Mouse (Mus musculus): ENCODE measurements around the gene Gm10912. TPM values are rescaled to one million over a fixed set of nuclear protein-coding genes. Genes with fewer than 3 reads are reported as not detected.
"Not testable (repeated sequence)": the region's sequence is repeated elsewhere in the genome, so short reads cannot be mapped to it uniquely, and the experiment has no call there.

Gm10912 gene
- not detected in 2 replicates for polyA plus RNA-seq (2016; fragmentation: Nextera tagmentation; extraction: Ambion mirVana)

GRCm38 (mm10) chr2:104065526-104065925 lies at the start of gene Gm10912:
Gm10912 (plus strand) TSS chr2:104065826.
- not testable (repeated sequence) for ATAC-seq (ENCODE audit: low FRiP score, low read depth)
- WGBS, result 89% methylated on average over 5 of the region's 6 CpGs

GRCm38 (mm10) chr2:104023096-104023495 lies 42.5 kb upstream of the Gm10912 start:
- Histone ChIP-seq H3K36me3 (no peaks in the 10 kb centered on the region), H3K27me3 (no peaks in the 10 kb centered on the region), H3K9ac (replicated peaks) (no peak overlapping the region), H3K4me1 (no peaks in the 10 kb centered on the region), H3K4me3 (no peak overlapping the region), H3K4me2 (replicated peaks) (no peak overlapping the region), H3K9me3 (no peaks in the 10 kb centered on the region), H3K27ac (replicated peaks) (no peak overlapping the region)
- WGBS, result 83% methylated on average over 7 of the region's 7 CpGs
- ATAC-seq (ENCODE audit: low FRiP score, low read depth), result no peak

More at GRCm38 (mm10) chr2:104065526-104065925, at the start of gene Gm10912:
- not testable (repeated sequence) for H3K4me3 ChIP-seq; H3K9ac ChIP-seq (replicated peaks); H3K27me3 ChIP-seq; H3K4me2 ChIP-seq (replicated peaks); H3K4me1 ChIP-seq; H3K9me3 ChIP-seq; H3K27ac ChIP-seq (replicated peaks)
- peaks cover 10% of the 10 kb centered on the region; the same call in 1 of the 2 replicates for H3K36me3 ChIP-seq

- H3K27me3 ChIP-seq, result no peaks in the 10 kb centered on the region
- H3K4me3 ChIP-seq, result no peak overlapping the region
- ATAC-seq (ENCODE audit: low FRiP score, low read depth), result no peak
- H3K4me1 ChIP-seq, result peaks cover 15% of the 10 kb centered on the region
- H3K4me2 ChIP-seq (replicated peaks), result no peak overlapping the region
- H3K9me3 ChIP-seq, result no peaks in the 10 kb centered on the region
- no peaks in the 10 kb centered on the region for H3K36me3 ChIP-seq
- 83% methylated on average over 4 of the region's 4 CpGs for WGBS
- H3K27ac ChIP-seq (replicated peaks), result no peak overlapping the region
- H3K9ac ChIP-seq (replicated peaks), result no peak overlapping the region
Observed at GRCm38 (mm10) chr2:104024656-104025055, 41.0 kb upstream of the Gm10912 start.

GRCm38 (mm10) chr2:104027458-104028138 lies 38.0 kb upstream of the Gm10912 start, which contains the start of gene Fbxo3:
Fbxo3 (plus strand) TSS chr2:104027721.
- Histone ChIP-seq H3K9me3 (no peaks in the 10 kb centered on the region), H3K36me3 (peaks cover 6% of the 10 kb centered on the region; the same call in 1 of the 2 replicates), H3K27me3 (no peaks in the 10 kb centered on the region), H3K9ac (replicated peaks) (peak within 1 kb of the TSS; percentile 94), H3K4me3 (peak within 1 kb of the TSS; percentile 91), H3K27ac (replicated peaks) (peak within 1 kb of the TSS; percentile 71), H3K4me1 (peaks cover 16% of the 10 kb centered on the region), H3K4me2 (replicated peaks) (peak within 1 kb of the TSS; percentile 83)
- peak; percentile 98 for ATAC-seq (ENCODE audit: low FRiP score, low read depth)
- under 1% methylated on average over 44 of the region's 44 CpGs for WGBS

GRCm38 (mm10) chr2:104028139-104028723 lies 37.4 kb upstream of the Gm10912 start, which contains the start of gene 4931422A03Rik:
4931422A03Rik (minus strand) TSS chr2:104028361.
- 2% methylated on average over 32 of the region's 32 CpGs for WGBS
- peaks cover 16% of the 10 kb centered on the region for H3K4me1 ChIP-seq
- ATAC-seq (ENCODE audit: low FRiP score, low read depth), result peak; percentile 66
- H3K9ac ChIP-seq (replicated peaks), result peak within 1 kb of the TSS; percentile 94
- peak within 1 kb of the TSS; percentile 71 for H3K27ac ChIP-seq (replicated peaks)
- H3K36me3 ChIP-seq, result peaks cover 7% of the 10 kb centered on the region; the same call in 1 of the 2 replicates
- H3K4me2 ChIP-seq (replicated peaks), result peak within 1 kb of the TSS; percentile 83
- no peaks in the 10 kb centered on the region for H3K27me3 ChIP-seq
- no peaks in the 10 kb centered on the region for H3K9me3 ChIP-seq
- peak within 1 kb of the TSS; percentile 91 for H3K4me3 ChIP-seq

GRCm38 (mm10) chr2:104029074-104029473 lies 36.6 kb upstream of the Gm10912 start:
- no peak for ATAC-seq (ENCODE audit: low FRiP score, low read depth)

GRCm38 (mm10) chr2:104030381-104030780 lies 35.2 kb upstream of the Gm10912 start:
- 89% methylated on average over 3 of the region's 3 CpGs for WGBS
- H3K9me3 ChIP-seq, result no peaks in the 10 kb centered on the region
- no peak overlapping the region for H3K9ac ChIP-seq (replicated peaks)
- no peaks in the 10 kb centered on the region for H3K27me3 ChIP-seq
- H3K4me2 ChIP-seq (replicated peaks), result no peak overlapping the region
- H3K4me1 ChIP-seq, result peaks cover 16% of the 10 kb centered on the region
- H3K4me3 ChIP-seq, result no peak overlapping the region
- peaks cover 15% of the 10 kb centered on the region; the same call in 1 of the 2 replicates for H3K36me3 ChIP-seq
- ATAC-seq (ENCODE audit: low FRiP score, low read depth), result no peak
- no peak overlapping the region for H3K27ac ChIP-seq (replicated peaks)

More at GRCm38 (mm10) chr2:104029074-104029473, 36.6 kb upstream of the Gm10912 start:
- Histone ChIP-seq H3K4me3 (peak overlapping the region; percentile 91; the same call in 1 of the 2 replicates), H3K27me3 (no peaks in the 10 kb centered on the region), H3K27ac (replicated peaks) (no peak overlapping the region), H3K9me3 (no peaks in the 10 kb centered on the region), H3K4me1 (peaks cover 16% of the 10 kb centered on the region), H3K36me3 (peaks cover 12% of the 10 kb centered on the region; the same call in 1 of the 2 replicates), H3K4me2 (replicated peaks) (peak overlapping the region; percentile 83), H3K9ac (replicated peaks) (0 out of 2 replicates have a peak overlapping the region, but pooled peaks have one; percentile 31)
- 79% methylated on average over 2 of the region's 2 CpGs for WGBS

- H3K4me3 ChIP-seq, result no peak overlapping the region
- no peak for ATAC-seq (ENCODE audit: low FRiP score, low read depth)
- H3K36me3 ChIP-seq, result peaks cover 23% of the 10 kb centered on the region
- WGBS, result 94% methylated on average over 3 of the region's 3 CpGs
- no peak overlapping the region for H3K4me2 ChIP-seq (replicated peaks)
- no peak overlapping the region for H3K9ac ChIP-seq (replicated peaks)
- no peaks in the 10 kb centered on the region for H3K27me3 ChIP-seq
- no peaks in the 10 kb centered on the region for H3K9me3 ChIP-seq
- H3K27ac ChIP-seq (replicated peaks), result no peak overlapping the region
- H3K4me1 ChIP-seq, result peaks cover 16% of the 10 kb centered on the region
Observed at GRCm38 (mm10) chr2:104032056-104032455, 33.6 kb upstream of the Gm10912 start.

GRCm38 (mm10) chr2:104034832-104035472 lies 30.7 kb upstream of the Gm10912 start:
- Histone ChIP-seq H3K4me2 (replicated peaks) (no peak overlapping the region), H3K9me3 (no peaks in the 10 kb centered on the region), H3K27ac (replicated peaks) (no peak overlapping the region), H3K36me3 (peaks cover 45% of the 10 kb centered on the region), H3K4me3 (no peak overlapping the region), H3K4me1 (no peaks in the 10 kb centered on the region), H3K27me3 (no peaks in the 10 kb centered on the region), H3K9ac (replicated peaks) (no peak overlapping the region)
- no peak for ATAC-seq (ENCODE audit: low FRiP score, low read depth)
- WGBS, result 35% methylated on average over 3 of the region's 3 CpGs

- no peak for ATAC-seq (ENCODE audit: low FRiP score, low read depth)
- WGBS, result 92% methylated on average over 6 of the region's 6 CpGs
Observed at GRCm38 (mm10) chr2:104035595-104035994, 30.0 kb upstream of the Gm10912 start.

GRCm38 (mm10) chr2:104036316-104036715 lies 29.3 kb upstream of the Gm10912 start:
- Histone ChIP-seq H3K9ac (replicated peaks) (no peak overlapping the region), H3K9me3 (no peaks in the 10 kb centered on the region), H3K27me3 (no peaks in the 10 kb centered on the region), H3K36me3 (peaks cover 46% of the 10 kb centered on the region), H3K4me3 (no peak overlapping the region), H3K27ac (replicated peaks) (no peak overlapping the region), H3K4me2 (replicated peaks) (no peak overlapping the region), H3K4me1 (no peaks in the 10 kb centered on the region)
- 86% methylated on average over 3 of the region's 3 CpGs for WGBS
- ATAC-seq (ENCODE audit: low FRiP score, low read depth), result no peak

More at GRCm38 (mm10) chr2:104035595-104035994, 30.0 kb upstream of the Gm10912 start:
- H3K9me3 ChIP-seq, result no peaks in the 10 kb centered on the region
- no peaks in the 10 kb centered on the region for H3K27me3 ChIP-seq
- peaks cover 46% of the 10 kb centered on the region for H3K36me3 ChIP-seq
- no peak overlapping the region for H3K9ac ChIP-seq (replicated peaks)
- H3K4me1 ChIP-seq, result no peaks in the 10 kb centered on the region
- no peak overlapping the region for H3K4me2 ChIP-seq (replicated peaks)
- no peak overlapping the region for H3K4me3 ChIP-seq
- no peak overlapping the region for H3K27ac ChIP-seq (replicated peaks)

GRCm38 (mm10) chr2:104038236-104038635 lies 27.4 kb upstream of the Gm10912 start:
- Histone ChIP-seq H3K9me3 (no peaks in the 10 kb centered on the region), H3K4me3 (no peak overlapping the region), H3K4me2 (replicated peaks) (no peak overlapping the region), H3K36me3 (peaks cover 46% of the 10 kb centered on the region), H3K27ac (replicated peaks) (no peak overlapping the region), H3K9ac (replicated peaks) (no peak overlapping the region), H3K4me1 (no peaks in the 10 kb centered on the region), H3K27me3 (no peaks in the 10 kb centered on the region)
- WGBS, result 75% methylated on average over 2 of the region's 2 CpGs
- no peak for ATAC-seq (ENCODE audit: low FRiP score, low read depth)

Data from midbrain, embryonic 12.5 days (tissue).